Mouse (Mus musculus): Measurements from ENCODE around the gene Plac1. TPM values are rescaled to one million over a fixed set of nuclear protein-coding genes. Genes with fewer than 3 reads are reported as not detected.
"Not testable (repeated sequence)": the region's sequence is repeated elsewhere in the genome, so short reads cannot be mapped to it uniquely, and the experiment has no call there.

Gene Plac1
- polyA plus RNA-seq, 1 experiment from 2014 or later, result 5.8 TPM

DNA sequence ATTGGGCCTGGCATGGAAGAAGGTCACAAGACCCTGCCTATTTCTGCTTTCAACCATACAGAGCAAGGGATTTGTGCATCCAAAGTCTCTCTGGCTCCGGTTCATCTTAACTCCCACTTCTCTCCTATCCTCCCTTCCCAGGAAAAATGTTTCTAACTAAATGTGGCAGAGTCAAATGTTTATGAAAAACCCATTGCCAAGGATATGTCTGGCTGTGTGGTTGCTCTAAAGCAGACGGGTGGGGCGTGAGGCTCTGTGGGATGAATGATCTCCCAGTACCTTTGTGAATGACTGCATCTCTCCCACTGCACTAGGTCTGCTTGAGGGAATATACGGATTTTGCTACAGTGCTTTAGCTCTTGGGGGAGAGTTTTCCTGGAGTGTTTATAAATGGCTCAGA lies 193.9 kb downstream of the Plac1 start:
- no peaks in the 10 kb centered on the region for H3K36me3 ChIP-seq (ENCODE audit: insufficient read depth, low read length)
- no peak overlapping the region for H3K4me2 ChIP-seq (replicated peaks; ENCODE audit: low read depth, low read length)
- peaks cover 22% of the 10 kb centered on the region for H3K4me1 ChIP-seq (ENCODE audit: insufficient read depth, low read length)
- no peak overlapping the region for H3K4me3 ChIP-seq (ENCODE audit: low read length)
- H3K9me3 ChIP-seq (ENCODE audit: low read length), result no peaks in the 10 kb centered on the region
- H3K27me3 ChIP-seq (ENCODE audit: insufficient read depth, low read length), result no peaks in the 10 kb centered on the region
- no peak for ATAC-seq (ENCODE audit: low FRiP score, low TSS enrichment)
- H3K27ac ChIP-seq (ENCODE audit: low read length), result peak overlapping the region; percentile 87
- WGBS, result 57% methylated on average over 4 of the region's 4 CpGs
- H3K9ac ChIP-seq (replicated peaks; ENCODE audit: low read length), result no peak overlapping the region

DNA sequence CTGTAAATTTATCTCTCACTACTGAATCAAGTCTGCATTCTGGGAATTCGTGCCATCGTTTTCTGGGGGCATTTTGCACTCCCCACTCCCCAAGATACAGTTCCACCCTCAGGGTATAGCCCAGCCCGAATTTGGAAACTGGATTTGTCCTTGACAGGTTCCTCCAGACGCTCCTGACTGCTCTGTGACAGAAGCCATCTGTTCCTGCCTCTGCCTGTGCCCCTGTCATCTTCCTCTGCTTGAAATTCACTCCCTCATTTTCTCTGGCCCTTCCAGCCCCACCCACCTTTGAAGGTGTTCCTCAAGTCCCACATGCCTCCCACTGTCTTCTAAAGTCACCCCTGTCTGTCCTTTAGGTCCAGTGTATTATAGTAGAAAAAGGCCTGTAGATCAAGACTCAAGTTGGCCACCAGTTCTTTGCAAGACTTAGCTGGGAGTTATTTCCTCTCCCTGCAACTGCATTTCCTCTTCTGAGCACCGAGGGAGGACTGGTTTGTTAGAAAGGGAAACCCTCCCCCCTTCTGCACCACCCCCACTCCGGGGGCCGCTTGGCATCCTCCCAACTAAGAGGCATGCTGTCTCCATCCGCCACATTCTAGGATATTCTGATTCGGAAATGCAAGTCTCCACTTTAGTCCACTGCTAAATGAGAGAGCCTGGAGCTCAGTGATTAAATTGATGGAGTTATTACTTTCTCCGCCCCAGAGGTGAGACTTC lies 194.6 kb downstream of the Plac1 start:
- Histone ChIP-seq H3K4me3 (ENCODE audit: low read length) (no peak overlapping the region), H3K9ac (replicated peaks; ENCODE audit: low read length) (no peak overlapping the region), H3K27me3 (ENCODE audit: insufficient read depth, low read length) (no peaks in the 10 kb centered on the region), H3K9me3 (ENCODE audit: low read length) (no peaks in the 10 kb centered on the region), H3K27ac (ENCODE audit: low read length) (peak overlapping the region; percentile 87), H3K4me2 (replicated peaks; ENCODE audit: low read depth, low read length) (no peak overlapping the region), H3K4me1 (ENCODE audit: insufficient read depth, low read length) (peaks cover 21% of the 10 kb centered on the region), H3K36me3 (ENCODE audit: insufficient read depth, low read length) (no peaks in the 10 kb centered on the region)
- WGBS, result 36% methylated on average over 10 of the region's 10 CpGs
- ATAC-seq (ENCODE audit: low FRiP score, low TSS enrichment), result peak; percentile 66

DNA sequence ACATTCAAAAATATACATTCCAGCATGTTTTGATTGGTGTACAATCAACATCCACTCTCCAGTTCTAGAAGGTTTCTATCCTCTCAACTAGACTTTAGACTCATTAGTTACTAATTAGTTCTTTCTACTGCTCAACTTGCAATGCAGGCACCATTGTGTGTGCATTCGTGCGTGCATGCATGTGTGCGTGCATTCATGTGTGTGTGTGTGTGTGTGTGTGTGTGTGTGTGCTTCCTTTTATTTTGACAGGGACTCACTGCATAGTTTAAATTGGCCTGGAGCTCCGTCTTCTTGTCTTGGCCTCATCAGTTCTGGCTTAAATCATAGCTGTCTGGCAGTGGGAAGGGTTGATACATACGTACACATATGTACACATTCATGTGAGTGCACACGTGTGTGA lies 198.9 kb downstream of the Plac1 start:
- Histone ChIP-seq H3K9me3 (ENCODE audit: low read length) (no peaks in the 10 kb centered on the region), H3K4me2 (replicated peaks; ENCODE audit: low read depth, low read length) (no peak overlapping the region), H3K4me3 (ENCODE audit: low read length) (no peak overlapping the region), H3K27ac (ENCODE audit: low read length) (no peak overlapping the region), H3K36me3 (ENCODE audit: insufficient read depth, low read length) (no peaks in the 10 kb centered on the region), H3K4me1 (ENCODE audit: insufficient read depth, low read length) (peaks cover 21% of the 10 kb centered on the region), H3K27me3 (ENCODE audit: insufficient read depth, low read length) (no peaks in the 10 kb centered on the region), H3K9ac (replicated peaks; ENCODE audit: low read length) (no peak overlapping the region)
- WGBS, result 70% methylated on average over 6 of the region's 6 CpGs
- ATAC-seq (ENCODE audit: low FRiP score, low TSS enrichment), result no peak

DNA sequence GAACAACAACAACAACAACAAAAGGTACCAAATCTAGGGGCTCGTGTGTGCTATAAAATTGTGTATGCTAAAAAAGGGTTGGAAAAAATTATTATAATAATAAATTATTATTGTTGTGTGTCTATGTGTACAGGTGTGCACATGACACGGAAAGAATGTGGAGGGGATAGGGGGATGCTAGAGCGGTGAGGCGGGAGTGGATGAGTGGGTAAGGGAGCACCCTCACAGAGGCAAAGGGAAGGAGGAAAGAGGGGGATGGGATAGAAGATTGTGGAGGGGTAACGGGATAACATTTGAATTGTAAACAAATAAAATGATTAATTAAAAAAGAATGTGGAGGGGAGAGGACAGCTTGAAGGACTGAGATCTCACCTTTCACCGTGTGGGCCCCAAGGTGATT lies 199.8 kb downstream of the Plac1 start:
- peak overlapping the region; percentile 80 for H3K27ac ChIP-seq (ENCODE audit: low read length)
- 0 out of 2 replicates have a peak, but pooled peaks have one; percentile 70 for ATAC-seq (ENCODE audit: low FRiP score, low TSS enrichment)
- WGBS, result 68% methylated on average over 6 of the region's 6 CpGs

DNA sequence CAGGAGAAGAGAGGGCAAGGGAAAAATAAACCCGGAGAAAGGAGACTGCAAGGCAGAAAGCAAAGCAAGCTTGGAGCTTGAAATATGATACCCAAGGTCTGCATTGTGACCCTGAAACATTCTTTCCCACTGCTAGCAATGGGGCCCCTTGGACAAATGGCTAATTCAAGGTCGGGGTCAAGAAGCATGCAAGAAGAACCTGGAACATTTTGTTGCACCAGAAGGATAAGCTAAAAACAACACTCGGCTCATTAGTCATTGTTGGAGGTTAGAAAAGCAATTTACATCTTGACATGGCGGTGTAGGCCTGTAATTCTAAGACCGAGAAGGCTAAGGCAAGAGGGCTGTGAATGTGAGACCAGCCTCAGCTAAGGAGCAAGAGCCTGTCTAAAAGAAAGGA lies 200.3 kb downstream of the Plac1 start:
- WGBS, result 43% methylated on average over 5 of the region's 5 CpGs
- Histone ChIP-seq H3K4me2 (replicated peaks; ENCODE audit: low read depth, low read length) (no peak overlapping the region), H3K4me3 (ENCODE audit: low read length) (no peak overlapping the region), H3K9ac (replicated peaks; ENCODE audit: low read length) (no peak overlapping the region), H3K4me1 (ENCODE audit: insufficient read depth, low read length) (peaks cover 13% of the 10 kb centered on the region; the same call in 1 of the 2 replicates), H3K27me3 (ENCODE audit: insufficient read depth, low read length) (no peaks in the 10 kb centered on the region), H3K36me3 (ENCODE audit: insufficient read depth, low read length) (no peaks in the 10 kb centered on the region), H3K9me3 (ENCODE audit: low read length) (no peaks in the 10 kb centered on the region), H3K27ac (ENCODE audit: low read length) (peak overlapping the region; percentile 80)
- peak; percentile 76 for ATAC-seq (ENCODE audit: low FRiP score, low TSS enrichment)

More for the DNA sequence above, 199.8 kb downstream of the Plac1 start:
- Histone ChIP-seq H3K9ac (replicated peaks; ENCODE audit: low read length) (no peak overlapping the region), H3K27me3 (ENCODE audit: insufficient read depth, low read length) (no peaks in the 10 kb centered on the region), H3K9me3 (ENCODE audit: low read length) (no peaks in the 10 kb centered on the region), H3K36me3 (ENCODE audit: insufficient read depth, low read length) (no peaks in the 10 kb centered on the region), H3K4me2 (replicated peaks; ENCODE audit: low read depth, low read length) (no peak overlapping the region), H3K4me1 (ENCODE audit: insufficient read depth, low read length) (peaks cover 14% of the 10 kb centered on the region), H3K4me3 (ENCODE audit: low read length) (no peak overlapping the region)

DNA sequence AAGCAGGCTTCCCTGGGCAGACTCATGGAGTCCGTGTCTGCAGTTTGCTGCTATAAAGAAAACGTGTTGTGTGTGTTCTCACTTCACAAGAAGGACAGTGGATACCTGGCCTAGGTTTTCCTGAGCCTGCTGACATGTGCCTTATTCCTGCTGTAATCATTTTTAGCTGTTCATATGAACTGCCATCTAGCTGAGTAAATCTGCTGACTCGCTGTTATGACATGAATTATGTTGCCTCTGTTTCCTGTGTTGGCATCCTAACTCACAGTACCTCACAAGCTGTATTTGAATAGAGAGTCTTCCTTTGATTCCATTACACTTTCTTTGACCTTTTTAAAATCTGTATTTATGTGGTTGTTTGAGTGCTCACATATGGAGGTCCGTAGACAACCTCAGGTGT lies 201.7 kb downstream of the Plac1 start:
- Histone ChIP-seq H3K27ac (ENCODE audit: low read length) (no peak overlapping the region), H3K4me2 (replicated peaks; ENCODE audit: low read depth, low read length) (no peak overlapping the region), H3K27me3 (ENCODE audit: insufficient read depth, low read length) (no peaks in the 10 kb centered on the region), H3K9me3 (ENCODE audit: low read length) (no peaks in the 10 kb centered on the region), H3K4me1 (ENCODE audit: insufficient read depth, low read length) (peaks cover 13% of the 10 kb centered on the region; the same call in 1 of the 2 replicates), H3K36me3 (ENCODE audit: insufficient read depth, low read length) (no peaks in the 10 kb centered on the region), H3K9ac (replicated peaks; ENCODE audit: low read length) (no peak overlapping the region), H3K4me3 (ENCODE audit: low read length) (no peak overlapping the region)
- WGBS, result 80% methylated on average over 4 of the region's 4 CpGs
- ATAC-seq (ENCODE audit: low FRiP score, low TSS enrichment), result no peak

DNA sequence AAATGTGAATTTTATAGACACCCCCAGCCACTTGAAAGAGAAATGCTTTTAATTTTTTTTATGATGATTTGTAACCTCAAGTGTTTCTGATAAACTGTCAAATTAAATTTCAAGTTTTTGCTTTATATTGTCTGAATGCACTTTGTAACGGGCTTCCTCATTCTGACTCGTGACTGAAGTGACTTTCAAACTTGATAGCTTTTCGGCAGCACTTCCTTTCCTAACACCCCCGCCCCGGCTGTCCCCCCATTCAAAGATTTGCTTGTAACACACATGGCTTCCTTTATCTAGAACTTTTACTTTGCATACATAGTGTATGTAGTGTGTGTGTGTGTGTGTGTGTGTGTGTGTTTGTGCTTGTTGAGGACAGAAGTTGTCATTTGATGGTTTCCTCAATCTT lies 210.4 kb downstream of the Plac1 start:
- ATAC-seq (ENCODE audit: low FRiP score, low TSS enrichment), result no peak
- H3K36me3 ChIP-seq (ENCODE audit: insufficient read depth, low read length), result no peaks in the 10 kb centered on the region
- no peak overlapping the region for H3K27ac ChIP-seq (ENCODE audit: low read length)
- H3K4me1 ChIP-seq (ENCODE audit: insufficient read depth, low read length), result no peaks in the 10 kb centered on the region
- no peaks in the 10 kb centered on the region for H3K27me3 ChIP-seq (ENCODE audit: insufficient read depth, low read length)
- H3K4me2 ChIP-seq (replicated peaks; ENCODE audit: low read depth, low read length), result no peak overlapping the region
- WGBS, result 75% methylated on average over 5 of the region's 5 CpGs
- H3K4me3 ChIP-seq (ENCODE audit: low read length), result no peak overlapping the region
- no peak overlapping the region for H3K9ac ChIP-seq (replicated peaks; ENCODE audit: low read length)
- H3K9me3 ChIP-seq (ENCODE audit: low read length), result no peaks in the 10 kb centered on the region

DNA sequence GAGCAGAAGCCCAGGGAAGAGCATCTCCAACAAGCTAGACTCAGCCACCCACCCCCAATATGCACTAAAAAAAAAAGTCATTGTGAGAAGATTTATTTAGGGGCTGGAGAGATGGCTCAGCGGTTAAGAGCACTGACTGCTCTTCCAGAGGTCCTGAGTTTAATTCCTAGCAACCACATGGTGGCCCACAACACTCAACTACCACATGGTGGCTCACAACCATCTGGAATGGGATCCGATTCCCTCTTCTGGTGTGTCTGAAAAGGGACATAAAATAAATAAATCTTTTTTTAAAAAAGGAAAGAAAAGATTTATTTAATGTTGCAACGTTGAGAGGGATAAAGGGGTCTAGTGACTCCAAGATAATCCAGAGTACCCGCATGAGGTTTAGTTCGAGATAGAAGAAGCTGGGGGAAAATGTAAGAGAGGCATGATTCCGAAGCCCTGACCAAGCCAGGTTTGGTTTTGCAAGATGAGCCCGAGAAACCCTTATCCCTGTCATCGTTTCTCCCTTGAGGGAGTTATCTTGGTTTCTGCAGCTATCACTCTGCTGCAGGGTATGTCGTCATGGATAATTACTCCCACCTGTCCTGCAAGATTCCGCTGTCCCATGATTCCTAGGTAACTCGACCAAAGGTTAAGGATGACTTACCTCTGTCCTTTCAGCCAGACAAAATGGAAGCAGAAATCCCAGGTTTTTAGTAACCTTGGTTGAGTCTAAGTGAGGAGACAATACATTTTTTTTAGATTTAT lies 214.3 kb downstream of the Plac1 start:
- Histone ChIP-seq H3K9ac (replicated peaks; ENCODE audit: low read length) (no peak overlapping the region), H3K4me3 (ENCODE audit: low read length) (no peak overlapping the region), H3K27me3 (ENCODE audit: insufficient read depth, low read length) (no peaks in the 10 kb centered on the region), H3K9me3 (ENCODE audit: low read length) (no peaks in the 10 kb centered on the region), H3K27ac (ENCODE audit: low read length) (no peak overlapping the region), H3K4me2 (replicated peaks; ENCODE audit: low read depth, low read length) (no peak overlapping the region), H3K36me3 (ENCODE audit: insufficient read depth, low read length) (no peaks in the 10 kb centered on the region), H3K4me1 (ENCODE audit: insufficient read depth, low read length) (no peaks in the 10 kb centered on the region)
- ATAC-seq (ENCODE audit: low FRiP score, low TSS enrichment), result peak; percentile 49; the same call in 1 of the 2 replicates
- WGBS, result 45% methylated on average over 11 of the region's 11 CpGs

DNA sequence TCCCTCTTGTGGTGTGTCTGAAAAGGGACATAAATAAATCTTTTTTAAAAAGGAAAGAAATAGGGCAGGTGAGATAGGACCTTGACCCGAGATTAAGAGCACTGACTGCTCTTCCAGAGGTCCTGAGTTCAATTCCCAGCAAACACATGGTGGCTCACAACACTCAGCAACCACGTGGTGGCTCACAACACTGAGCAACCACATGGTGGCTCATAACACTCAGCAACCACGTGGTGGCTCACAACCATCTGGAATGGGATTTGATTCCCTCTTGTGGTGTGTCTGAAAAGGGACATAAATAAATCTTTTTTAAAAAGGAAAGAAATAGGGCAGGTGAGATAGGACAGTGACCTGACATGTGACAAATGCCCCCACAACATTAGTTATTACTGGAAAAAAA lies 215.6 kb downstream of the Plac1 start:
- not testable (repeated sequence) for H3K9me3 ChIP-seq (ENCODE audit: low read length); H3K4me3 ChIP-seq (ENCODE audit: low read length); H3K36me3 ChIP-seq (ENCODE audit: insufficient read depth, low read length); H3K9ac ChIP-seq (replicated peaks; ENCODE audit: low read length); H3K27ac ChIP-seq (ENCODE audit: low read length); H3K27me3 ChIP-seq (ENCODE audit: insufficient read depth, low read length); H3K4me2 ChIP-seq (replicated peaks; ENCODE audit: low read depth, low read length); H3K4me1 ChIP-seq (ENCODE audit: insufficient read depth, low read length)
- peak; percentile 59; the same call in 1 of the 2 replicates for ATAC-seq (ENCODE audit: low FRiP score, low TSS enrichment)
- 21% methylated on average over 3 of the region's 3 CpGs for WGBS

DNA sequence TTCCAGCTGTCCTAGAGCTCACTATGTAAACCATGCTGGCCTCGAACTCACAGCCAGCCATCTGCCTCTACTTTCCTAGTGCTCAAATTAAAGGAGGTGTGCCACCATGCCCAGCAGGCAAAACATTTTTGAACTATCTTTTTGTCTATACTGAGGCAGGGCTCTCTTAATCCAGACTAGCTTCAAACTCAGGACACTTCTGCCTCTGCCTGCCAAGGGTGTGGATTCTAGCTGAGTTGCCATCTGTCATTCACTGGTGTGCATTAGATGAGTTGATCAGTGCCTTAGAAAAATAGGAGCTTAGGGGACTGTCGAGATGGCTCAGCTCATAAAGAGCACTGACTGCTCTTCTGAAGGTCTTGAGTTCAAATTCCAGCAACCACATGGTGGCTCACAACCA lies 216.9 kb downstream of the Plac1 start:
- Histone ChIP-seq H3K9ac (replicated peaks; ENCODE audit: low read length) (no peak overlapping the region), H3K9me3 (ENCODE audit: low read length) (no peaks in the 10 kb centered on the region), H3K27ac (ENCODE audit: low read length) (no peak overlapping the region), H3K4me3 (ENCODE audit: low read length) (no peak overlapping the region), H3K4me2 (replicated peaks; ENCODE audit: low read depth, low read length) (no peak overlapping the region), H3K4me1 (ENCODE audit: insufficient read depth, low read length) (no peaks in the 10 kb centered on the region), H3K27me3 (ENCODE audit: insufficient read depth, low read length) (no peaks in the 10 kb centered on the region), H3K36me3 (ENCODE audit: insufficient read depth, low read length) (no peaks in the 10 kb centered on the region)
- 86% methylated on average over 2 of the region's 2 CpGs for WGBS
- ATAC-seq (ENCODE audit: low FRiP score, low TSS enrichment), result no peak
